Mouse (Mus musculus): Measurements from ENCODE around the gene Tmem255b. TPM values are rescaled to one million over a fixed set of nuclear protein-coding genes. Genes with fewer than 3 reads are reported as not detected.

Tmem255b gene
- total and polyA plus RNA-seq, 2 experiments from 2014 or later: 3.6 to 8.9 TPM

GRCm38 (mm10) chr8:13430412-13430811 is 4.6 kb upstream of the Tmem255b start:
- DNase-seq (ENCODE audit: low spot score): no peak
- TF ChIP-seq CTCF (IDR thresholded peaks at IDR 0.05; ENCODE audit: low read depth) (no peak), EP300 (IDR thresholded peaks at IDR 0.05; ENCODE audit: low read depth) (no peak)
- H3K36me3 ChIP-seq (replicated peaks; ENCODE audit: control insufficient read depth, insufficient read depth, low read length): no peaks in the 10 kb centered on the region
- H3K27ac ChIP-seq (ENCODE audit: low read depth): no peak overlapping the region
- no peak overlapping the region for H3K4me2 ChIP-seq (ENCODE audit: low read depth, low read length)
- WGBS: 57% methylated on average over 7 of the region's 7 CpGs
- no peak for ATAC-seq (ENCODE audit: insufficient read depth, low read depth)
- peaks cover 8% of the 10 kb centered on the region for H3K27me3 ChIP-seq (ENCODE audit: control insufficient read depth, insufficient read depth, low read length)
- no peak overlapping the region for H3K9ac ChIP-seq (replicated peaks; ENCODE audit: low read depth, low read length)
- H3K9me3 ChIP-seq (replicated peaks; ENCODE audit: control insufficient read depth, low read length): no peaks in the 10 kb centered on the region
- H3K4me3 ChIP-seq (ENCODE audit: low read depth, low read length): no peak overlapping the region
- no peaks in the 10 kb centered on the region for H3K4me1 ChIP-seq (ENCODE audit: control insufficient read depth, insufficient read depth)

DNA sequence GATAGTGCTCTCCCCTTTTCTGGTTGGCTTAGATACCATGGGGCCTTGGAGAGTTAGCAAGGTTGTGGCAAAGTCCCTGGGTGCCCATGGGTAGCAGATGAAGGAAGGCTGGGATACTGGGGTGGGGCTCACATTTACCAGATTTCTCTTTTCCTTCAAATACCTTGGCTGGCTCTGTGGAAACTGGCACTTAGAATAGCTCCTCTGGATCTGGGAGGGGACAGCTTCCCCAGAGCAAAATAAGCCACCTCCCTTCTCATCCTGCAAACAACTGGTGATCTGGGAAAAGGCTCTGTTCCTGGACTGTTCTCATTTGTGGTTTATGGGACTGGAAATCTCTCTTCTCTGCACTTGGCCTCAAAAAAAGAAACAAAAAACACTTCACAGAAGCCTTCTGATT is 4.1 kb upstream of the Tmem255b start:
- Histone ChIP-seq H3K27ac (ENCODE audit: low read depth) (no peak overlapping the region), H3K4me2 (ENCODE audit: low read depth, low read length) (no peak overlapping the region), H3K27me3 (ENCODE audit: control insufficient read depth, insufficient read depth, low read length) (peaks cover 10% of the 10 kb centered on the region), H3K36me3 (replicated peaks; ENCODE audit: control insufficient read depth, insufficient read depth, low read length) (no peaks in the 10 kb centered on the region), H3K4me1 (ENCODE audit: control insufficient read depth, insufficient read depth) (no peaks in the 10 kb centered on the region), H3K9me3 (replicated peaks; ENCODE audit: control insufficient read depth, low read length) (no peaks in the 10 kb centered on the region), H3K9ac (replicated peaks; ENCODE audit: low read depth, low read length) (no peak overlapping the region), H3K4me3 (ENCODE audit: low read depth, low read length) (no peak overlapping the region)
- ATAC-seq (ENCODE audit: insufficient read depth, low read depth): no peak
- no peak for DNase-seq (ENCODE audit: low spot score)
- TF ChIP-seq CTCF (IDR thresholded peaks at IDR 0.05; ENCODE audit: low read depth) (no peak), EP300 (IDR thresholded peaks at IDR 0.05; ENCODE audit: low read depth) (no peak)

DNA sequence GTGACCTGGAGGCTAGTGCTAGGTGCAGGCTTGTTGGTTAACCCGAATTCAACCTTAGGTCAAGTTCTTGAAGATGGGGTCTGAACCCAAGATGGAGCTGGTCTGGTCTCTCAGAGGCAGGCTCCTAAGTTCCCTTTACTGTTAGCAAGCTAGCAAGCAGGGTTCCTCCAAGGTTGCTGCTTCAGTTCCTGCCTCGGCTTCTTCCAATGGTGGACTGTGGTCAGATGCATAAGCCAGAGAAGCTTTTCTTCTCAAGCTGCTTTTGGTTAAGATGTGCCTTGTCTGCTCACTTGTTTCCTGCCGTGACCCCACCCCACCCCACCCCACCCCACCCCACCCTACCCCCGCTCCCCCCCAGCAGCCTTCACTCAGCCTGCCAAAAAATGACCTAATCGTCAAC is 1.9 kb upstream of the Tmem255b start:
- 57% methylated on average over 5 of the region's 5 CpGs for WGBS

GRCm38 (mm10) chr8:13436052-13436451 is 1.1 kb downstream of the Tmem255b start:
- Histone ChIP-seq H3K27ac (ENCODE audit: low read depth) (no peak overlapping the region), H3K4me1 (ENCODE audit: control insufficient read depth, insufficient read depth) (no peaks in the 10 kb centered on the region), H3K9me3 (replicated peaks; ENCODE audit: control insufficient read depth, low read length) (no peaks in the 10 kb centered on the region), H3K4me3 (ENCODE audit: low read depth, low read length) (peak overlapping the region; percentile 29; the same call in 1 of the 2 replicates), H3K27me3 (ENCODE audit: control insufficient read depth, insufficient read depth, low read length) (peaks cover 25% of the 10 kb centered on the region), H3K4me2 (ENCODE audit: low read depth, low read length) (peak overlapping the region; percentile 54), H3K36me3 (replicated peaks; ENCODE audit: control insufficient read depth, insufficient read depth, low read length) (no peaks in the 10 kb centered on the region), H3K9ac (replicated peaks; ENCODE audit: low read depth, low read length) (no peak overlapping the region)
- TF ChIP-seq CTCF (IDR thresholded peaks at IDR 0.05; ENCODE audit: low read depth) (no peak), EP300 (IDR thresholded peaks at IDR 0.05; ENCODE audit: low read depth) (no peak)
- WGBS: 11% methylated on average over 8 of the region's 8 CpGs
- DNase-seq (ENCODE audit: low spot score): no peak
- no peak for ATAC-seq (ENCODE audit: insufficient read depth, low read depth)

More for the DNA sequence above, 1.9 kb upstream of the Tmem255b start:
- ATAC-seq (ENCODE audit: insufficient read depth, low read depth) (no peak), DNase-seq (ENCODE audit: low spot score) (no peak)
- TF ChIP-seq CTCF (IDR thresholded peaks at IDR 0.05; ENCODE audit: low read depth): no peak
- TF ChIP-seq EP300 (IDR thresholded peaks at IDR 0.05; ENCODE audit: low read depth): no peak
- Histone ChIP-seq H3K36me3 (replicated peaks; ENCODE audit: control insufficient read depth, insufficient read depth, low read length) (no peaks in the 10 kb centered on the region), H3K4me1 (ENCODE audit: control insufficient read depth, insufficient read depth) (no peaks in the 10 kb centered on the region), H3K9ac (replicated peaks; ENCODE audit: low read depth, low read length) (no peak overlapping the region), H3K4me3 (ENCODE audit: low read depth, low read length) (no peak overlapping the region), H3K4me2 (ENCODE audit: low read depth, low read length) (no peak overlapping the region), H3K27me3 (ENCODE audit: control insufficient read depth, insufficient read depth, low read length) (peaks cover 25% of the 10 kb centered on the region), H3K27ac (ENCODE audit: low read depth) (no peak overlapping the region), H3K9me3 (replicated peaks; ENCODE audit: control insufficient read depth, low read length) (no peaks in the 10 kb centered on the region)

GRCm38 (mm10) chr8:13437531-13437930 is 2.5 kb downstream of the Tmem255b start:
- no peak for ATAC-seq (ENCODE audit: insufficient read depth, low read depth)
- Histone ChIP-seq H3K36me3 (replicated peaks; ENCODE audit: control insufficient read depth, insufficient read depth, low read length) (no peaks in the 10 kb centered on the region), H3K9me3 (replicated peaks; ENCODE audit: control insufficient read depth, low read length) (no peaks in the 10 kb centered on the region), H3K4me2 (ENCODE audit: low read depth, low read length) (no peak overlapping the region), H3K27me3 (ENCODE audit: control insufficient read depth, insufficient read depth, low read length) (peaks cover 25% of the 10 kb centered on the region), H3K9ac (replicated peaks; ENCODE audit: low read depth, low read length) (no peak overlapping the region), H3K4me1 (ENCODE audit: control insufficient read depth, insufficient read depth) (no peaks in the 10 kb centered on the region), H3K4me3 (ENCODE audit: low read depth, low read length) (no peak overlapping the region), H3K27ac (ENCODE audit: low read depth) (no peak overlapping the region)
- no peak for TF ChIP-seq EP300 (IDR thresholded peaks at IDR 0.05; ENCODE audit: low read depth)
- TF ChIP-seq CTCF (IDR thresholded peaks at IDR 0.05; ENCODE audit: low read depth): no peak
- DNase-seq (ENCODE audit: low spot score): no peak
- 54% methylated on average over 2 of the region's 2 CpGs for WGBS

DNA sequence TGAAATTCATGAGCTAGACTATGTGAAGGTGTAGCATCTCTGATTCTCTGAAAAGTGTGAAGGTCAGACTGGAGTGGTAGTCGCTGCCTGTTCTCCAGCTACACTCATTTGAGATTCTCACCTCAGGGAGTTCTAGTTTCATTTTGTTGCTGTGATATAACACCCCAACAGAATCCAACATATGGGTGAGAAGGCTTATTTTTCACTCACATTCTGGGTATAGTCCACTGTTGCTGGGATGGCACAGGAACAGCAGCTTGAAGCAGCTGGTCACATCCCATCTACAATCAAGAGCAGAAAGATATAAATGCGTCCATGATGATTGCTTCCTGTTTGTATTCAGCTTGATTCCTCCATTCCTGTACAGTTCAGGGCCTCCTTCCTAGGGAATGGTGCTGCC is 7.2 kb downstream of the Tmem255b start:
- WGBS: 82% methylated on average over 2 of the region's 2 CpGs
- no peak for ATAC-seq (ENCODE audit: insufficient read depth, low read depth)
- H3K36me3 ChIP-seq (replicated peaks; ENCODE audit: control insufficient read depth, insufficient read depth, low read length): no peaks in the 10 kb centered on the region

More for the DNA sequence above, 7.2 kb downstream of the Tmem255b start:
- Histone ChIP-seq H3K4me2 (ENCODE audit: low read depth, low read length) (no peak overlapping the region), H3K9ac (replicated peaks; ENCODE audit: low read depth, low read length) (no peak overlapping the region), H3K9me3 (replicated peaks; ENCODE audit: control insufficient read depth, low read length) (no peaks in the 10 kb centered on the region), H3K4me3 (ENCODE audit: low read depth, low read length) (no peak overlapping the region), H3K27ac (ENCODE audit: low read depth) (no peak overlapping the region), H3K27me3 (ENCODE audit: control insufficient read depth, insufficient read depth, low read length) (peaks cover 4% of the 10 kb centered on the region; the same call in 1 of the 2 replicates), H3K4me1 (ENCODE audit: control insufficient read depth, insufficient read depth) (no peaks in the 10 kb centered on the region)
- TF ChIP-seq CTCF (IDR thresholded peaks at IDR 0.05; ENCODE audit: low read depth): no peak
- TF ChIP-seq EP300 (IDR thresholded peaks at IDR 0.05; ENCODE audit: low read depth): no peak
- DNase-seq (ENCODE audit: low spot score): no peak
